8 mouse cellular contexts compared by ENCODE assay signal in genomic region chr13:63154851-63155571, GRCm38 (mm10).
DNase-seq lines count a peak whose midpoint lies in the region; TF ChIP-seq lines count a peak whose summit lies in the region.

No protein-coding gene starts in this region.

- no peaks in the 10 kb centered on the region for H3K27me3 ChIP-seq in heart, embryonic 10.5 days (ENCODE audit: insufficient read depth, poor library complexity, severe bottlenecking)
- no peaks in the 10 kb centered on the region for H3K27me3 ChIP-seq in thymus, adult 2 months (ENCODE audit: control insufficient read depth, insufficient read depth, low read length)

- H3K4me1 ChIP-seq in heart, embryonic 10.5 days = peaks cover 13% of the 10 kb centered on the region
- H3K4me1 ChIP-seq in thymus, adult 2 months (replicated peaks; ENCODE audit: control insufficient read depth, insufficient read depth, low read length) = no peaks in the 10 kb centered on the region

- H3K4me3 ChIP-seq in heart, embryonic 10.5 days = no peak overlapping the region
- H3K4me3 ChIP-seq in thymus, adult 2 months (ENCODE audit: control insufficient read depth, insufficient read depth, low read length) = no peak overlapping the region

- no peaks in the 10 kb centered on the region for H3K9me3 ChIP-seq in heart, embryonic 10.5 days

- H3K27ac ChIP-seq in heart, embryonic 10.5 days = no peak overlapping the region
- no peak overlapping the region for H3K27ac ChIP-seq in thymus, adult 2 months (ENCODE audit: control insufficient read depth, insufficient read depth, low read length)

- TF ChIP-seq CTCF in thymus, adult 2 months (IDR thresholded peaks at IDR 0.05; ENCODE audit: borderline replicate concordance, control insufficient read depth, extremely low read depth, insufficient read depth, low read length, poor library complexity) = no peak

- 75% methylated on average over 7 of the region's 7 CpGs for WGBS in heart, embryonic 10.5 days
- 92% methylated on average over 7 of the region's 7 CpGs for WGBS in thymus, adult 2 months

- 0 out of 2 replicates have a peak, but pooled peaks cover 4% of the 10 kb centered on the region for H3K36me3 ChIP-seq in heart, embryonic 10.5 days
- H3K36me3 ChIP-seq in thymus, adult 2 months (ENCODE audit: control insufficient read depth, insufficient read depth, low read length) = no peaks in the 10 kb centered on the region

- TF ChIP-seq POLR2A in thymus, adult 2 months (IDR thresholded peaks at IDR 0.05; ENCODE audit: control insufficient read depth, extremely low read depth, insufficient read depth, low read length, poor library complexity) = no peak

- peak; percentile 94 for DNase-seq in heart, adult 11 months
- DNase-seq in heart, embryonic 10.5 days (ENCODE audit: low spot score) = no peak
- DNase-seq in right cerebral cortex, adult 18-20 months = peak; percentile 35
- no peak for DNase-seq in right cerebral cortex, postnatal 36 days (ENCODE audit: low spot score in 2 of 2)
- DNase-seq in gastrocnemius, postnatal 25 days = peak; percentile 61
- peak; percentile 88 for DNase-seq in lung, postnatal 10 days
- no peak for DNase-seq in thymus, adult 2 months
- DNase-seq in urinary bladder, adult 18-20 months (ENCODE audit: low spot score in 2 of 2) = no peak

Comparison
In these comparisons a context has a peak if more than half of its experiments do, and no peak if none do; other contexts are left out.
1. DNase-seq: peak in heart, adult 11 months (single experiment), right cerebral cortex, adult 18-20 months (single experiment), gastrocnemius, postnatal 25 days (single experiment) and lung, postnatal 10 days (single experiment); none in heart, embryonic 10.5 days (single experiment), right cerebral cortex, postnatal 36 days (0 of 2), thymus, adult 2 months (single experiment) and urinary bladder, adult 18-20 months (0 of 2).